Mouse (Mus musculus) megakaryocyte, adult 5-6 weeks (primary cell): ENCODE results near the gene Tmem200b. TPM values are rescaled to one million over a fixed set of nuclear protein-coding genes. Genes with fewer than 3 reads are reported as not detected.

Experiments used
- ATAC-seq: 2 replicates; pipeline ENCODE4 v1.8.0; 2016; ENCODE audit warnings: mild to moderate bottlenecking, inconsistent platforms; ENCODE audit not compliant: poor library complexity, severe bottlenecking
- total RNA-seq, 2 experiments: library from RNA; stranded (forward) in 1 of 2; stranded (reverse) in 1 of 2; fragments of 153-499, 151-499 nt in 1 of 2; fragments of 221-1000, 200-1000 nt in 1 of 2; gene quantifications; 2 replicates each; pipeline versions ENCODE4 v1.2.3 to v1.2.4; 2015 to 2017

The Tmem200b gene
- total RNA-seq, 2 experiments from 2014 or later = not detected

DNA sequence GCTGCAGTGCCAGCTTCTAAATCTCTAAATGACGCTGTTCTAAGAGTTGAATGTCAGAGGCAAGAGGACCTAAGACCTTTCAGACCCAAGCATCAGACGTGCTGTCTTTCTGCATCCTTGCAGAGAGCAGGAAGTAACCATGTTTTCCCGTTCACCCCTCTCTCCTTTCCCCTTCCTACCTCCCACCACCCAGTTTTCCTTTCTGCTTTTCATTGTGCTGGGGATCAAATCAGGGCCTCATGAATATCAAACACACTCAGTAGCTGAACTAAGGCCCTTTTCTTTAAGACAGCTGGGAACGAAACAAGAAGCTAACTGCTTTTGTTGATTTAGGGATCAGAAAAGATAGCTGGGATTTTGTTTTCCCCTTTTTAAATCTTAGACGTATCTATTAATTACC is 28.3 kb downstream of the Tmem200b start:
- ATAC-seq = no peak

DNA sequence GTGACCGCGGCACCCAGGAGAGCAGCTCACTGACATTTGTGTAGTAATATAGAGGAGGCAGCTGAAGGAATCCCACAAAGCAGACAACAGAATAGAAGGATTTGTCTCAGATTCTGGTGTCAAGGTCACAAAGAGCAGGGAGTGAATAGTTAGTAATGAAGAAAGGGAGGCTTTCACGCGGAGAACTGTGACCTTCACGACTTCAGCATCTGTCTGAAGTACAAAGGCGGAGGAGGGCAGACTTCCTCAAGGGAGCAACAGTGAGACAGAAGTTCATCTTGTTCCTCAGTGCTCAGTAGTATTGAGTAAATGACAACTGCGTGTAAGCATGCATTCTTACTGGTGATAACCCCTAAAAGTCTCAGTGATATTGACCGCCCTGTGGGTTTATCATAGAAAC is 29.1 kb downstream of the Tmem200b start:
- no peak for ATAC-seq

DNA sequence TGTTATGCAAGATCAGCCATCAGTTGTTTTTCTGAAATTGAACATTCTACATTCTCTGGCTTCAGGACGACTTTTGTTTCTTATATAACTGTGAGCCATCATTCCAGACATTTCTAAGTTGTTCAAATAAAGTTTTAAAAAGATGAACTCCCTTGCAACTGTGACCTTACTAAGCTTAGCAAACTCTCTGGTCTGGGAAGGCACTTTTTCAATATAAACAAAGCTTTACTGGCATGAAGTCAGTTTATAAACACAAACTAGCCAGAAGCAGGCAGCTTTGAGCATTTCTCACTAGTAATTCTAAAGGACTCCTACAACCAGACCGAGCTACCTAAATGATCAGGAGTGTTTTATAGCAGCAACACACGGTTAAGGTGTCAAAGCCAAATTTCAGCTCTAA is 35.6 kb downstream of the Tmem200b start:
- no peak for ATAC-seq

DNA sequence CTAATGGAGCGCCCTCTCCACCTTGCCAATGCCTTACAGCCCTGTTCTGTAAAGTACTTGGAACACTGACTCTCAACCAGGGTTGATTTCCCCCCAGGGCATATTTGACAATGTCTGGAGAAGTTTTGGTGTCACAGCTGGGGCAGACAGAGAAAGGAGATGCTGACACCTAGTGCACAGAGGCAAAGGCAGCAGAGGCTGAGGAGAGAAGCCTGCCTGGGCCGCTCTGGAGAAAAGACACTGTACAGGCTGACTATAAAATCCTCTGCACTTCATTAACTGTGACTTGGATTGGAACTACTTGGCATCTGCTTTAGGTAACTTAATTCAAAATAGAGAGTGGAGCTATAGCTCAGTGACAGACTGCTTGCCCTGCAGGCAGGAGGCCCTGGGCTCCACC is 47.3 kb downstream of the Tmem200b start:
- no peak for ATAC-seq

DNA sequence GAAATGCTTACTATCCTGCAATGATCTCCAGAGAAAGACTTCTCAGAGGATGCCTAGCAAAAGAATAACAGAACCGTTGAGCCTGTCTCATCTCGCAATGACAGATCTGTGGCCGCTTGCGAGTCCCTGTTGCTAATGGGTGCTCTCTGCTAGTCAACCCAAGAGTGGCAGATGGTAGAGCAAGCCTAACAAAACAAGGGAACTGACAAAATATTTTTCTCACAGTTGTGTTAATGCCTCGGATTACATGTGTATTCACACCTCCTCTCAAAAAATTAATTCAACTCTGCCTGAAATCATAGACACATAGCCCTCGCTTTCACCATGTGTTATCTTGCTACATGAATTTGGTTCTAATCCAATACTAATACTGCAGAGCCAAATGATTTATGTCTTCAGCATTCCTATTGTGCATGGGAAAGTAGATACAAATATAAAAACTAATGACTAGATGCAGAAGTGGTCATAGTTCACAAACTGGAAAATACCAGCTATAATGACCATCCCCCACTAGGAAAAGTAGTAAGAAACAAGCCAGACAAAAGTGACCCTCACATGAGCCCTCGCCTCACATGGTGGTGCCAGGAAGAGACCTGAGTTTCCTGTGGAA is 48.8 kb downstream of the Tmem200b start:
- no peak for ATAC-seq

Other genes starting within 250 kb of the Tmem200b start
- 2.1 and 2.5 TPM in 2 replicates for gene Ptpru, start 83.5 kb upstream of the Tmem200b start, total RNA-seq (2015)
- gene Ptpru, start 83.5 kb upstream of the Tmem200b start, total RNA-seq (2017) = 0.49 and 0.95 TPM in 2 replicates
- gene Mecr, start 78.3 kb upstream of the Tmem200b start, total RNA-seq (2015) = 15.3 and 18.4 TPM in 2 replicates
- gene Mecr, start 78.3 kb upstream of the Tmem200b start, total RNA-seq (2017) = 11.0 and 20.6 TPM in 2 replicates
- 39.0 and 39.7 TPM in 2 replicates for gene Srsf4, start 48.2 kb upstream of the Tmem200b start, total RNA-seq (2015)
- gene Srsf4, start 48.2 kb upstream of the Tmem200b start, total RNA-seq (2017) = 44.5 and 61.2 TPM in 2 replicates
- 0.16 TPM in 1 of 2 replicates, not detected in the other for gene Gm10300, start 152.9 kb downstream of the Tmem200b start, total RNA-seq (2015)
- gene Gm10300, start 152.9 kb downstream of the Tmem200b start, total RNA-seq (2017) = 0.33 and 0.37 TPM in 2 replicates
- gene Epb41, start 153.6 kb downstream of the Tmem200b start, total RNA-seq (2015) = 42.5 and 51.8 TPM in 2 replicates
- gene Epb41, start 153.6 kb downstream of the Tmem200b start, total RNA-seq (2017) = 61.1 and 62.3 TPM in 2 replicates
- gene Oprd1, start 222.7 kb downstream of the Tmem200b start, total RNA-seq (2015) = not detected in 2 replicates
- not detected in 2 replicates for gene Oprd1, start 222.7 kb downstream of the Tmem200b start, total RNA-seq (2017)